Mouse (Mus musculus): ENCODE data around the gene Gdf1. TPM values are rescaled to one million over a fixed set of nuclear protein-coding genes. Genes with fewer than 3 reads are reported as not detected.

Gene Gdf1
- polyA plus RNA-seq, 1 experiment from 2014 or later = 0.78 TPM

GRCm38 (mm10) chr8:70332070-70332877 is 2.7 kb downstream of the Gdf1 start:
- H3K36me3 ChIP-seq = peaks cover 78% of the 10 kb centered on the region
- no peaks in the 10 kb centered on the region for H3K9me3 ChIP-seq
- H3K4me1 ChIP-seq = peaks cover 26% of the 10 kb centered on the region
- peak; percentile 80 for ATAC-seq (ENCODE audit: low FRiP score, low read depth)
- H3K27ac ChIP-seq = peak overlapping the region; percentile 48; the same call in 1 of the 2 replicates
- H3K27me3 ChIP-seq = peaks cover 7% of the 10 kb centered on the region
- H3K4me3 ChIP-seq = no peak overlapping the region
- peak overlapping the region; percentile 25; the same call in 1 of the 2 replicates for H3K9ac ChIP-seq
- peak overlapping the region; percentile 38; the same call in 1 of the 2 replicates for H3K4me2 ChIP-seq (replicated peaks)
- 23% methylated on average over 40 of the region's 41 CpGs for WGBS

DNA sequence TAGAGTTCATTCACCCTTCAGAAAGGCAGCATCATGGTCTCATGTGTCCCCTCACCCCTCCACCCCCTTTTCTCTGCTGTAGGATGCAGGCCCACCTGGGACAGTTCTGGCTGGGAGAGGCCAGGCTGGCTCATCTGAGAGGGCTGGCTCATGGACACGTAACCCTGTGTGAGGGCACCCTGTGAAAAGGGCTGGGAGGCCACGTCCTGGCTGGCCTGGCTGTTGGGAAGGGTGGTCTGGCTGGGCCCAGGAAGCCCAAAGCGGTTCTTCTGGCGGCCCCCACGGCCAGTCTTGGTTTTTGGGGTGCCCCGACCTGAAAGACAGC is 3.2 kb downstream of the Gdf1 start:
- no peak overlapping the region for H3K4me3 ChIP-seq
- peaks cover 26% of the 10 kb centered on the region for H3K4me1 ChIP-seq
- H3K9me3 ChIP-seq = no peaks in the 10 kb centered on the region
- H3K9ac ChIP-seq = no peak overlapping the region
- WGBS = 94% methylated on average over 6 of the region's 6 CpGs
- H3K27ac ChIP-seq = no peak overlapping the region
- peaks cover 7% of the 10 kb centered on the region for H3K27me3 ChIP-seq
- H3K36me3 ChIP-seq = peaks cover 78% of the 10 kb centered on the region
- no peak for ATAC-seq (ENCODE audit: low FRiP score, low read depth)
- H3K4me2 ChIP-seq (replicated peaks) = no peak overlapping the region

- no peak for ATAC-seq (ENCODE audit: low FRiP score, low read depth)
- Histone ChIP-seq H3K9ac (no peak overlapping the region), H3K4me2 (replicated peaks) (no peak overlapping the region), H3K27ac (no peak overlapping the region), H3K36me3 (peaks cover 99% of the 10 kb centered on the region), H3K4me3 (no peak overlapping the region), H3K4me1 (peaks cover 16% of the 10 kb centered on the region), H3K9me3 (no peaks in the 10 kb centered on the region), H3K27me3 (no peaks in the 10 kb centered on the region)
- 90% methylated on average over 7 of the region's 7 CpGs for WGBS
Measured at GRCm38 (mm10) chr8:70338931-70339330, 9.3 kb downstream of the Gdf1 start.

- no peak overlapping the region for H3K27ac ChIP-seq
- H3K4me2 ChIP-seq (replicated peaks) = no peak overlapping the region
- no peak for ATAC-seq (ENCODE audit: low FRiP score, low read depth)
- no peaks in the 10 kb centered on the region for H3K9me3 ChIP-seq
- H3K27me3 ChIP-seq = no peaks in the 10 kb centered on the region
- 92% methylated on average over 7 of the region's 7 CpGs for WGBS
- no peak overlapping the region for H3K4me3 ChIP-seq
- H3K36me3 ChIP-seq = peaks cover 86% of the 10 kb centered on the region
- peaks cover 26% of the 10 kb centered on the region for H3K4me1 ChIP-seq
- H3K9ac ChIP-seq = no peak overlapping the region
Measured at GRCm38 (mm10) chr8:70340659-70341058, 11.0 kb downstream of the Gdf1 start.

DNA sequence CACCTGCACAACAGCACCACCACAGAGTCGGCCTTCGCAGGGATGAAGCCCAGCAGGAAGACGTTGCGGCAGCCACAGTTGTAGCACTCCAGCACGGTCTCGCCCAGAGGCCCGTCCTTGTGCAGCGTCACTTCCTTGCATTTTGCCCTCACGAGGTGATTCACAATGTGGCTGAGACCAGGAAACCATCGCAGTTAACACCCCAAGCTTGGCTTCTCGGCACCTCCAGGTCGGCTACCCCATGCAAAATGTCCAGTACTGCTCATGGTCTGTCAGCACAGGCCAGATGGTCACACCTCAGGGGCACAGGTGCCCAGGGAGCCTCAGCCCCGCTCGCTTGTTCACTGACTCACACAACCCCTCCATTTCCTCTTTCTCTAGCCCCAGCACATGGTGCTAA is 12.4 kb downstream of the Gdf1 start:
- Histone ChIP-seq H3K9ac (no peak overlapping the region), H3K27me3 (no peaks in the 10 kb centered on the region), H3K4me3 (no peak overlapping the region), H3K4me2 (replicated peaks) (no peak overlapping the region), H3K9me3 (no peaks in the 10 kb centered on the region), H3K27ac (no peak overlapping the region), H3K36me3 (peaks cover 82% of the 10 kb centered on the region), H3K4me1 (peaks cover 26% of the 10 kb centered on the region)
- 89% methylated on average over 14 of the region's 14 CpGs for WGBS
- ATAC-seq (ENCODE audit: low FRiP score, low read depth) = no peak

GRCm38 (mm10) chr8:70343076-70343475 is 13.5 kb downstream of the Gdf1 start:
- ATAC-seq (ENCODE audit: low FRiP score, low read depth) = no peak
- Histone ChIP-seq H3K4me3 (no peak overlapping the region), H3K27me3 (no peaks in the 10 kb centered on the region), H3K9me3 (no peaks in the 10 kb centered on the region), H3K4me1 (peaks cover 33% of the 10 kb centered on the region), H3K36me3 (peaks cover 72% of the 10 kb centered on the region), H3K4me2 (replicated peaks) (no peak overlapping the region), H3K27ac (no peak overlapping the region), H3K9ac (no peak overlapping the region)
- 22% methylated on average over 7 of the region's 7 CpGs for WGBS

DNA sequence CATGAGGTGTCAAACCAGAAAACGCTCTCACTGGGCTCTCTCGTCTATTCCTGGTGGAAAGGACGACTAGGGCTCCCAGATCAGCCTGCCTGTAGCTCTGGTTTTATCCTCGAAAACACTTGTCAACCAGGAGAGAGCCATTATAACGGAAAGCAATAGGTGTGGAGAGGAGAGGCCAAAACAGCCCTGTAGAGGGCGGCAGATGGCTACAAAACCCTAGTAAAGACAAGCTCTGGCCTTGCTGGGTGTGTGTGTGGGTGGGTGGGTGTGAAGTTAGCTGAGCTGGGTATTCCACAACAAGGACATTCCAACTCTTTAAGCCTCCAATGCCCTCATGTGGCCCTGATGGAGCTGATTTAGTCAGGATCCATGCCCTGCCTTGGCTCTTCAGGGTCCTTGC is 14.1 kb downstream of the Gdf1 start:
- H3K4me3 ChIP-seq = no peak overlapping the region
- no peaks in the 10 kb centered on the region for H3K9me3 ChIP-seq
- H3K36me3 ChIP-seq = peaks cover 72% of the 10 kb centered on the region
- WGBS = 47% methylated on average over 6 of the region's 6 CpGs
- H3K4me1 ChIP-seq = peaks cover 40% of the 10 kb centered on the region
- H3K4me2 ChIP-seq (replicated peaks) = no peak overlapping the region
- H3K9ac ChIP-seq = 0 out of 2 replicates have a peak overlapping the region, but pooled peaks have one; percentile 19
- ATAC-seq (ENCODE audit: low FRiP score, low read depth) = peak; percentile 52; the same call in 1 of the 2 replicates
- H3K27me3 ChIP-seq = no peaks in the 10 kb centered on the region
- peak overlapping the region; percentile 44; the same call in 1 of the 2 replicates for H3K27ac ChIP-seq

DNA sequence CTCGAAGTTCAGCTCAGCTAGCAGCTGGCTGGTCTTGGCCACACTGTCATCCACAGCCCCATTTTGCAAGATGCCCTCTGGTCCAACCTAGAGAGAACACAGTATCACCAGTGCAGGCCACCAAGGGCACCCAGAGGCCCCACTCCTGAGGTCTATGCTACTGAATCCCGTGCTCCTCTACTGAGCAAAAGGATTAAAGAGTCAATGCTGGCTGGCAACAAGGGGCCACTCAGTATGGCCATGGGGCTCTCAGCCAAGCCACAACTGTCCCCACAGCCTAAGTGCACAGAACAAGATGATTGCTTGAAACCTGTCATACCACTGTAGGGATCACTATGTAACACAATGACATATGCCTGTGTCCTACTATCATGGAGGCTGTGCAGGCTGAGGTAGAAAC is 14.7 kb downstream of the Gdf1 start:
- Histone ChIP-seq H3K4me2 (replicated peaks) (no peak overlapping the region), H3K9me3 (no peaks in the 10 kb centered on the region), H3K36me3 (peaks cover 72% of the 10 kb centered on the region), H3K9ac (no peak overlapping the region), H3K4me3 (no peak overlapping the region), H3K27me3 (no peaks in the 10 kb centered on the region), H3K4me1 (peaks cover 45% of the 10 kb centered on the region), H3K27ac (peak overlapping the region; percentile 44; the same call in 1 of the 2 replicates)
- WGBS = 83% methylated on average over 2 of the region's 2 CpGs
- no peak for ATAC-seq (ENCODE audit: low FRiP score, low read depth)

DNA sequence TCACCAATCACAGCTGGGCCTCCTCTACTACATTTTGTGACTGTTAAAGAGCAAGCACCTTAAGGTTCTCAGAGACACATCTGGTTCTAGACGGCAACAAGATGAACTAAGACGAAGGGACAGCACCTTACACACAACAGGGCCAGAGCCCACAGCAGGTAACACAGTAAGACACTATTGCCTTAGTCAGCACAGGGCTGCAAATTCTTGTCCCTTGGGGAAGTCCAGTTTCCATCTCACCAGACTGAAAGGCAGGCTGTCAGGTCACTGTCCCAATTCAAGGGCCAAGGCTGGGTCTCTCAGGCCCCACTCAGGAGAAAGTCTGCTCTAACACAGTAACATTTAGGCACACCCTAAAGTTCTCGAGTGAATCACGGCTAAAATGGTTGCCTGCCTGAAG is 17.8 kb downstream of the Gdf1 start:
- H3K36me3 ChIP-seq = peaks cover 52% of the 10 kb centered on the region
- WGBS = 80% methylated on average over 4 of the region's 4 CpGs
- no peak for ATAC-seq (ENCODE audit: low FRiP score, low read depth)

DNA sequence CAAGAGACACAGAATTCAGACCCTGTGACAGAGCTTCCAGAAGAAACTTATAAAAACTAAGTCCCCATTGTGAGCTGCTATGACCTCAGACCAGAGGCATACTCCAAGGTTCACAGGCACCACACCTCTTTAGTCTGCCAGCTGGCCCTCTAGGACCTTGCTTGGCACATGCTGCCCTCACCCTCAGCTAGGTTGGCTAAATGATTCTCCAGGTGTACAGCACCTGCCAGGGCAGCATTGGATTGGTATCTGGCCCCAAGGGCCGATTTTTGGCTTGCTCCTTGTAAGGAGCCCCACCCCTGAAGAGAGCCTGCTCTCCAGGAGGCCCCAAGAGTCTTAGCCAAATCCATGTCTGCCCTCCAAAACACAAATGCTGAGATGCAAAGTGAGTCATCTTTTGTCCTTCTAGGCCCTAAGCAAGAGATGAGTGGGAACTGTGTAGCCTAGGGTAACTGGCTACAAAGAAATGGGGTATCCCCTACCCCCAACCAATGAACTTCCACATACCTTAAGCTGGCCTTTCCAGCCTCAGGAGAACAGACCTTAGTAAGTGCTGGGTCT is 18.3 kb downstream of the Gdf1 start:
- H3K4me2 ChIP-seq (replicated peaks) = no peak overlapping the region
- H3K36me3 ChIP-seq = peaks cover 47% of the 10 kb centered on the region
- no peak overlapping the region for H3K27ac ChIP-seq
- no peaks in the 10 kb centered on the region for H3K27me3 ChIP-seq
- peak overlapping the region; percentile 31; the same call in 1 of the 2 replicates for H3K9ac ChIP-seq
- H3K4me1 ChIP-seq = peaks cover 70% of the 10 kb centered on the region
- H3K9me3 ChIP-seq = no peaks in the 10 kb centered on the region
- H3K4me3 ChIP-seq = no peak overlapping the region
- WGBS = 67% methylated on average over 1 of the region's 1 CpGs
- ATAC-seq (ENCODE audit: low FRiP score, low read depth) = no peak

More for the DNA sequence above, 17.8 kb downstream of the Gdf1 start:
- H3K9me3 ChIP-seq = no peaks in the 10 kb centered on the region
- H3K27me3 ChIP-seq = no peaks in the 10 kb centered on the region
- peak overlapping the region; percentile 26; the same call in 1 of the 2 replicates for H3K9ac ChIP-seq
- no peak overlapping the region for H3K27ac ChIP-seq
- peaks cover 74% of the 10 kb centered on the region for H3K4me1 ChIP-seq
- no peak overlapping the region for H3K4me2 ChIP-seq (replicated peaks)
- no peak overlapping the region for H3K4me3 ChIP-seq

DNA sequence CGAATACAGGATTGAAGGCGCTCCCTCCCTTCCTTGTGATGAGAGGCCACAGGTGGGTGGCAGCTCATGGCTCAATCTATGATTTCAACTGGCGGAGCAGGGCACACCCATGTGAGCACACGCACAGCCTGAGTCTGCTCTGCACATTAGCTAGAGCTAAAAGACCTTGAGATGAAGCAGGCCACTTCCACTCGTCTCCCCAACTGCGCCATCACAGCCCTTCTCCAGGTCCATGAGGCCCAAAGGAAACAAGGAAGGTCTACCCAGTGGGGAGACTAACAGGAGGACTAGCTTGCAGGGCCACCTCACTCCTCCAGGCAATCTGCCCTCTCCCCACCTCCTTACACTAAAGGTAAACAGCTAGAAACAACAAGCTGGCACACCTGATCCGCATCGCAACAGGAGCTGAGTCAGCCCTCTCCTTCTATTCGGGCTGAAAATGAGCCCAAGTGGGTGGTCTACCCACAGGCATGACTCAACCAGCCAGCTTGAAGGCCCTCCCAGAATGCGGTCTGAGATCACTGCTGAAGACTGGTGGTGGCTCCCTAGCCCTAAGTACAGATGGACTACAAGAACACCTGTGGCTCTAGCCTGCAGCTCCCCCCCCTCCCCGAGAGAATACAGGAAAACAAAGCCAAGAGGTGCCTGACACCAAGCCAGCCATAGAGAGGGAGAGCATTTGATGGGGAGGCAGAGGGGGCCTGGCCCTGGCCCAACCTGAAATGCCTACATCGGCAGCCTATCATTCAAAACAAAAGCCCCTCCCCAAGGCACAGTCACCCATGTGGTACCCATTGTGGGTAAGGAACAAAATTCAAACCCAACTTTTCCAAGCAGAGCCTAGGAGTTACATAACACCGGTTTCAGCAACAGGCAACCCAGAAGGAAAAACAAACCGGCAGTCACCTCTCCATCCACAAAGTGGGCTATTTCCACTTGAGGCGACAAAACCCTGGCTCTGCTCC is 21.7 kb downstream of the Gdf1 start:
- Histone ChIP-seq H3K4me2 (replicated peaks) (peak overlapping the region; percentile 100), H3K36me3 (peaks cover 29% of the 10 kb centered on the region), H3K4me3 (peak overlapping the region; percentile 100), H3K9me3 (no peaks in the 10 kb centered on the region), H3K4me1 (peaks cover 59% of the 10 kb centered on the region), H3K27me3 (no peaks in the 10 kb centered on the region), H3K9ac (peak overlapping the region; percentile 99), H3K27ac (no peak overlapping the region; the same call in 1 of the 2 replicates)
- ATAC-seq (ENCODE audit: low FRiP score, low read depth) = no peak
- 43% methylated on average over 15 of the region's 15 CpGs for WGBS

DNA sequence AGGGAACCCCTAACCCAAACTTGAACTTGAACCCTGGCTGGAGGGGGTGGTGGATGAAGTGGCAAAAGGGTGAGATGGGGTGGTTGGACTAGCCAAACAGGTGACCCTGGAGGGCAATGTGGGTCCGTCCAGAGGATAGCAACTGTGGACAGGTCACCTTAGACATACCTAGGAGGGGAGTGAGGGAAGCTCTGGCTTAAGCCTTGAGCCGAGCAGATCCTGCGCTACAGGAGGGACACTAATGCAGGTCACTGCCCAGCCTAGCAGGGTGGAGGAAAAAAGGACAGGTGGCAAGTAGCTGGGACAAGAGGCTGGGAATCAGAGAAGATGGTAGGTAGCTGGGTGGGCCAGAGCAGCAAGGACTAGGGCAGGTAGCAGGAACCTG is 22.4 kb downstream of the Gdf1 start:
- Histone ChIP-seq H3K27ac (no peak overlapping the region), H3K9me3 (no peaks in the 10 kb centered on the region), H3K9ac (peak overlapping the region; percentile 99), H3K4me2 (replicated peaks) (peak overlapping the region; percentile 100), H3K4me3 (peak overlapping the region; percentile 100), H3K36me3 (peaks cover 24% of the 10 kb centered on the region), H3K4me1 (peaks cover 59% of the 10 kb centered on the region), H3K27me3 (no peaks in the 10 kb centered on the region)
- 23% methylated on average over 3 of the region's 3 CpGs for WGBS
- no peak for ATAC-seq (ENCODE audit: low FRiP score, low read depth)

All from limb, embryonic 13.5 days (tissue).